Mouse (Mus musculus): ENCODE data around the gene 2310039H08Rik. TPM values are rescaled to one million over a fixed set of nuclear protein-coding genes. Genes with fewer than 3 reads are reported as not detected.

Gene 2310039H08Rik
- polyA plus RNA-seq, 1 experiment from 2014 or later, result 75.6 TPM

GRCm38 (mm10) chr17:46767868-46768267, 4.6 kb upstream of the 2310039H08Rik start:
- Histone ChIP-seq H3K36me3 (no peaks in the 10 kb centered on the region), H3K4me1 (peaks cover 12% of the 10 kb centered on the region), H3K4me3 (replicated peaks) (no peak overlapping the region), H3K9me3 (replicated peaks) (no peaks in the 10 kb centered on the region), H3K27ac (peak overlapping the region; percentile 45; the same call in 1 of the 2 replicates), H3K27me3 (no peaks in the 10 kb centered on the region), H3K9ac (no peak overlapping the region), H3K4me2 (no peak overlapping the region)
- ATAC-seq (replicated peaks; ENCODE audit: low FRiP score), result no peak
- WGBS, result 45% methylated on average over 8 of the region's 8 CpGs

- H3K9me3 ChIP-seq (replicated peaks), result no peaks in the 10 kb centered on the region
These were observed 1.9 kb upstream of the 2310039H08Rik start for GRCm38 (mm10) chr17:46770546-46770945.

GRCm38 (mm10) chr17:46771025-46771424, 1.4 kb upstream of the 2310039H08Rik start:
- H3K9ac ChIP-seq, result no peak overlapping the region
- no peak overlapping the region for H3K4me3 ChIP-seq (replicated peaks)
- no peak overlapping the region for H3K4me2 ChIP-seq
- WGBS, result 86% methylated on average over 4 of the region's 4 CpGs
- no peaks in the 10 kb centered on the region for H3K9me3 ChIP-seq (replicated peaks)
- H3K27ac ChIP-seq, result no peak overlapping the region
- peaks cover 24% of the 10 kb centered on the region for H3K4me1 ChIP-seq
- peaks cover 21% of the 10 kb centered on the region for H3K36me3 ChIP-seq
- no peak for ATAC-seq (replicated peaks; ENCODE audit: low FRiP score)
- no peaks in the 10 kb centered on the region for H3K27me3 ChIP-seq

More at GRCm38 (mm10) chr17:46770546-46770945, 1.9 kb upstream of the 2310039H08Rik start:
- Histone ChIP-seq H3K9ac (no peak overlapping the region), H3K36me3 (peaks cover 16% of the 10 kb centered on the region), H3K4me3 (replicated peaks) (no peak overlapping the region), H3K27ac (no peak overlapping the region), H3K27me3 (no peaks in the 10 kb centered on the region), H3K4me2 (no peak overlapping the region), H3K4me1 (peaks cover 24% of the 10 kb centered on the region)
- ATAC-seq (replicated peaks; ENCODE audit: low FRiP score), result no peak
- WGBS, result 92% methylated on average over 11 of the region's 11 CpGs

- Histone ChIP-seq H3K9me3 (replicated peaks) (no peaks in the 10 kb centered on the region), H3K9ac (0 out of 2 replicates have a peak overlapping the region, but pooled peaks have one; percentile 93), H3K36me3 (peaks cover 27% of the 10 kb centered on the region), H3K4me2 (peak overlapping the region; percentile 75), H3K27ac (peak overlapping the region; percentile 94; the same call in 1 of the 2 replicates), H3K27me3 (no peaks in the 10 kb centered on the region), H3K4me1 (peaks cover 24% of the 10 kb centered on the region), H3K4me3 (replicated peaks) (peak overlapping the region; percentile 96)
- 61% methylated on average over 17 of the region's 17 CpGs for WGBS
- ATAC-seq (replicated peaks; ENCODE audit: low FRiP score), result no peak
These were observed 819 bp upstream of the 2310039H08Rik start for GRCm38 (mm10) chr17:46771616-46772015.

- Histone ChIP-seq H3K4me2 (peak overlapping the region; percentile 75), H3K36me3 (peaks cover 31% of the 10 kb centered on the region), H3K9ac (peak overlapping the region; percentile 93), H3K9me3 (replicated peaks) (no peaks in the 10 kb centered on the region), H3K27me3 (no peaks in the 10 kb centered on the region), H3K4me1 (peaks cover 24% of the 10 kb centered on the region), H3K4me3 (replicated peaks) (peak overlapping the region; percentile 96), H3K27ac (peak overlapping the region; percentile 94)
- no peak for ATAC-seq (replicated peaks; ENCODE audit: low FRiP score)
- WGBS, result 4% methylated on average over 5 of the region's 5 CpGs
These were observed 414 bp upstream of the 2310039H08Rik start for GRCm38 (mm10) chr17:46772038-46772403.

GRCm38 (mm10) chr17:46773278-46774130, 1.1 kb downstream of the 2310039H08Rik start:
- Histone ChIP-seq H3K27me3 (no peaks in the 10 kb centered on the region), H3K9me3 (replicated peaks) (no peaks in the 10 kb centered on the region), H3K4me1 (peaks cover 19% of the 10 kb centered on the region), H3K36me3 (peaks cover 46% of the 10 kb centered on the region), H3K4me2 (peak overlapping the region; percentile 75), H3K27ac (peak overlapping the region; percentile 94), H3K9ac (peak overlapping the region; percentile 93), H3K4me3 (replicated peaks) (peak overlapping the region; percentile 96)
- WGBS, result 8% methylated on average over 19 of the region's 20 CpGs
- ATAC-seq (replicated peaks; ENCODE audit: low FRiP score), result no peak

- H3K4me3 ChIP-seq (replicated peaks), result peak overlapping the region; percentile 96
- peak overlapping the region; percentile 75 for H3K4me2 ChIP-seq
- no peak overlapping the region for H3K9ac ChIP-seq
- H3K9me3 ChIP-seq (replicated peaks), result no peaks in the 10 kb centered on the region
- H3K36me3 ChIP-seq, result peaks cover 52% of the 10 kb centered on the region
- 40% methylated on average over 2 of the region's 2 CpGs for WGBS
- peaks cover 19% of the 10 kb centered on the region for H3K4me1 ChIP-seq
- no peak for ATAC-seq (replicated peaks; ENCODE audit: low FRiP score)
- no peak overlapping the region; the same call in 1 of the 2 replicates for H3K27ac ChIP-seq
- H3K27me3 ChIP-seq, result no peaks in the 10 kb centered on the region
These were observed 1.7 kb downstream of the 2310039H08Rik start for GRCm38 (mm10) chr17:46774131-46774472.

- no peak for ATAC-seq (replicated peaks; ENCODE audit: low FRiP score)
- no peak overlapping the region for H3K9ac ChIP-seq
- H3K9me3 ChIP-seq (replicated peaks), result no peaks in the 10 kb centered on the region
- H3K36me3 ChIP-seq, result peaks cover 61% of the 10 kb centered on the region
- WGBS, result 96% methylated on average over 9 of the region's 9 CpGs
- peaks cover 24% of the 10 kb centered on the region for H3K4me1 ChIP-seq
- no peak overlapping the region for H3K4me3 ChIP-seq (replicated peaks)
- no peaks in the 10 kb centered on the region for H3K27me3 ChIP-seq
- H3K4me2 ChIP-seq, result no peak overlapping the region
- H3K27ac ChIP-seq, result no peak overlapping the region
These were observed 2.6 kb downstream of the 2310039H08Rik start for GRCm38 (mm10) chr17:46775070-46775469.

- Histone ChIP-seq H3K4me2 (no peak overlapping the region), H3K27me3 (no peaks in the 10 kb centered on the region), H3K27ac (no peak overlapping the region), H3K9ac (no peak overlapping the region), H3K36me3 (peaks cover 69% of the 10 kb centered on the region), H3K4me3 (replicated peaks) (no peak overlapping the region), H3K9me3 (replicated peaks) (no peaks in the 10 kb centered on the region), H3K4me1 (peaks cover 30% of the 10 kb centered on the region)
- WGBS, result 80% methylated on average over 3 of the region's 3 CpGs
- ATAC-seq (replicated peaks; ENCODE audit: low FRiP score), result no peak
These were observed 3.7 kb downstream of the 2310039H08Rik start for GRCm38 (mm10) chr17:46776087-46776486.

GRCm38 (mm10) chr17:46781876-46782275, 9.4 kb downstream of the 2310039H08Rik start:
- H3K27me3 ChIP-seq, result no peaks in the 10 kb centered on the region
- under 1% methylated on average over 11 of the region's 11 CpGs for WGBS
- peak overlapping the region; percentile 95 for H3K27ac ChIP-seq
- H3K4me1 ChIP-seq, result peaks cover 16% of the 10 kb centered on the region
- peaks cover 39% of the 10 kb centered on the region for H3K36me3 ChIP-seq
- peak; percentile 6; the same call in 1 of the 2 replicates for ATAC-seq (replicated peaks; ENCODE audit: low FRiP score)
- H3K4me3 ChIP-seq (replicated peaks), result peak overlapping the region; percentile 72
- H3K9me3 ChIP-seq (replicated peaks), result no peaks in the 10 kb centered on the region
- peak overlapping the region; percentile 64 for H3K4me2 ChIP-seq
- H3K9ac ChIP-seq, result peak overlapping the region; percentile 67

GRCm38 (mm10) chr17:46782341-46783221, 10.1 kb downstream of the 2310039H08Rik start, which contains the start of gene Rpl7l1:
Gene Rpl7l1, minus strand, starts transcription at chr17:46782672.
- WGBS, result under 1% methylated on average over 44 of the region's 44 CpGs
- H3K4me1 ChIP-seq, result peaks cover 16% of the 10 kb centered on the region
- peaks cover 32% of the 10 kb centered on the region for H3K36me3 ChIP-seq
- no peaks in the 10 kb centered on the region for H3K27me3 ChIP-seq
- H3K4me2 ChIP-seq, result peak within 1 kb of the TSS; percentile 64
- ATAC-seq (replicated peaks; ENCODE audit: low FRiP score), result peak; percentile 95
- H3K9me3 ChIP-seq (replicated peaks), result no peaks in the 10 kb centered on the region
- peak within 1 kb of the TSS; percentile 95 for H3K27ac ChIP-seq
- peak within 1 kb of the TSS; percentile 67 for H3K9ac ChIP-seq
- peak within 1 kb of the TSS; percentile 72 for H3K4me3 ChIP-seq (replicated peaks)

- Histone ChIP-seq H3K9ac (no peak overlapping the region), H3K27me3 (no peaks in the 10 kb centered on the region), H3K36me3 (peaks cover 26% of the 10 kb centered on the region), H3K27ac (peak overlapping the region; percentile 59), H3K4me1 (peaks cover 16% of the 10 kb centered on the region), H3K9me3 (replicated peaks) (no peaks in the 10 kb centered on the region), H3K4me3 (replicated peaks) (peak overlapping the region; percentile 72), H3K4me2 (peak overlapping the region; percentile 64)
- WGBS, result 75% methylated on average over 2 of the region's 2 CpGs
- no peak for ATAC-seq (replicated peaks; ENCODE audit: low FRiP score)
These were observed 10.8 kb downstream of the 2310039H08Rik start for GRCm38 (mm10) chr17:46783222-46783565.

All from kidney, embryonic 15.5 days (tissue).